Mouse (Mus musculus) cerebellum, adult 8-10 months (tissue): ENCODE data around the gene Galnt10.

Source experiments
- DNase-seq: peaks from one replicate; pipeline ENCODE4 v3.0.0; 2022

Gene Galnt10

DNA sequence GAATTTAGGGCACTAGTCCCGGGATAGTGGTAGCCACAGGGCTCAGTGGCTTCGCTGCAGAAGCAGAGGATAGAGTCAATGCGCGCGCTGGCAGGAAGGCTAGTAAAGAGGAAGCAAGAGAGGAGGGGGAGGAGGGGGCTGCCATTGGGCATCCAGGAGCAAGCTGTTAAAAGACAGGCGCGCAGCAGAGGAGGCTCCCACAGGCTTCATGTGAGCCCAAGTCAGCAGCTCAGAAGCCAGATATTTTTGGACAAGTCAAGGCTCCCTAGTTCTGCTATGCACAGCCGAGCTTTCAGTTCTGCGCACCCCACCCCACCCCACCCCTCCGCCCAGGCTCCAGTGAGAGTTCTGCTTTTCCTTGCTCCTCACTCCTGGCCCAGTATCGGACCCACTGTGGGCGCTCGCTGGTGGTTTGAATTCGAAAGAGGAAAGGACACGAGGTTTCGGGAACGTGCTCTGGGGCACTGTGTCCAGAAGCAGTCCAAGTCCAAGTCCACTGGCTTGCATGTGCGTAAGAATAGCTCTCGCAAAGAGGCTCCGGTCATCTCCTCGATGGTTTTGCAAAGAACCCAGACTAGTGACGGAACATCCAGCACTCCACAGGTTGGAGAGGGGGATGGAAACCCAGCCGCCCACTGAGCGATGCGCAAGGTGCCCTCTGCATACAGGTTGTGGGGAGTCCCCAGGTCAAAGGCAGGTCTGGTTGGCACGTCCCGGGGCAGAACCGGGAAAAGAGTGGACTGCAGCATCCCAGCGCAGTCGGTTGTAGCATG lies 811 bp upstream of the Galnt10 start:
- DNase-seq, result no peak

DNA sequence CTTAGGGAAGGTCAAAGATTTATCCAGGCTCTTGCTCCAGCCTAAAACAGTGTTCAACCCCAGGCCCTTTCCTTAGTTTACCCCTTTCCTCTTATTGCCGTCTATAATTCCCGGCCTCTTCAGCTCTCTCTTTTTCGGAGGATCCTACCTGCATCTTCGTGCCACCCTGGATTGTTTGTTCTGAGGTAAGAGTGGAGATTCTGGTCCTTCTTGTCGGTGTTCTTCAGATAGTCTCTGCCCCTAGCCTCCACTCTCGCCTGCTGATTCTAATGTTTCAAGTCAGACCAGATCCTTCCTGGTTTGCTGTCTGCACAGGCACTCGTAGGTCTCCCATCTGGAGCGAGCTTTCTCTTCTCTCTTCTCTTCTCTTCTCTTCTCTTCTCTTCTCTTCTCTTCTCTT lies 605 bp downstream of the Galnt10 start:
- DNase-seq, result no peak

GRCm38 (mm10) chr11:57646416-57646815 lies 1.2 kb downstream of the Galnt10 start:
- no peak for DNase-seq

GRCm38 (mm10) chr11:57646940-57647339 lies 1.7 kb downstream of the Galnt10 start:
- DNase-seq, result no peak

DNA sequence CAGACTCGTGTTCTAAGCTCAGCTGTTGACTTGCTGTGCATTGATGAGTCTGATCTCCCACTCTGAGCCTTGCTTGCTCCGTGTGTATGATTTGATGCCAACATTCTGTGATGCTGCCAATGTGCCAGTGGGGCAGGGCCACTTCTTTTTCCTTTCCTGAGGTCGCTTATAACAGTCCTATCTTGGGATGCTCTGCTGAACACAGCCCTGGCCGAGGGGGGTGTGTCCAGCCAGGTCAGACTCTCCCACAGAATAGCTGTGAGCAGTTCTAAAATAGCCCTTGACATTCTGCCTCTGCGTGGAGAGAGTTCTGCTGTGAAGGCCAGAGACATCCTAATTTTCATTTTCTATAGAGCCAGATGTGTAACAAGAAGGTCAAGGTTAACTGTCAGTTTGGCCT lies 2.2 kb downstream of the Galnt10 start:
- no peak for DNase-seq

DNA sequence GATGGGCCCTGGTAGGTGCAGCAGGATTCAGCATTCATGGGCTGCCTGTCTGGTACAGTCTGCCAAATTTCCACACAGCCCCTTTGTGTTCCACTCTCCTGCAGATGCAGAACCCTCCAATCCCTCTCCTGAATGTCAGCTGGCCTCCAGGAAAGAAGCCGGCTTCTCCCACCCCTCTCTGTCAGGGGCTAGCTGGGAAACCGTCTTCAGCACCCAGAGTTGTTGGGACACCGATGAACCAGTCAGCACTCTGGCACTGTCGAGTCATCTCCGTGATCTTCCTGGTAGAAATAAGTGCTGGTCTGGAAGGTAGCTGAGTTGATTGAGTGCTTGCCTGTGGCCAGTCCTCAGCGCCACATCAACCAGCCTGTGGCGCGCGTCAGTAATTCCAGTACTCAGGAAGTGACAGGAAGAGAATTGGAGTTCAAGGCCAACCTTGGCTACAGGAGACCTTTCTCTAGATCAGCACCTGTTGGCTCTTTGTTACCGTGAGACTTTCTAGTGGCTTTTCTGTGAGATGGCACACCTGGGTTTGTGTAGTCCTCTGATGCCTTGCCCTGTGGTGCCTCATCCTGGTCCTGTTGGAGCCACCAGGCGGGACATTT lies 3.1 kb downstream of the Galnt10 start:
- no peak for DNase-seq

DNA sequence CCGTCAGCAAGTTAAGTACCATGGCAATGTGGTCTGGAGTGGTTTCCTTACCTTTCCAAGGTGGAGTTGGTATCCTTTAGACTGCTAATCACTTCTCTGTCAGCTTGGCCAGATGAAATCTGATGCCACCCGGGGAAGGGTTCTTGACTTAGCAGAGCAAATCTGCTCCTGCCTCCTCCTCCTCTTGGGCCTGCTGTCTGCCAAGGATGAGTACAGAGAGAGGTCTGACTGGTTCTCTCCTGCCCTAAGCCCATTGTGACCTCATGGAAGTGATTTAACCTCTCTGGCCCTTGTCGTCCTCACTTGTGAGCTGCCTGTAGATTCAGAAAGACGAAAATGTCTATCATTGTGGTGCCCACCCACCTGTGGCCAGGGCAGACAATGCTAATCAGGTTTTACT lies 4.0 kb downstream of the Galnt10 start:
- DNase-seq, result no peak

DNA sequence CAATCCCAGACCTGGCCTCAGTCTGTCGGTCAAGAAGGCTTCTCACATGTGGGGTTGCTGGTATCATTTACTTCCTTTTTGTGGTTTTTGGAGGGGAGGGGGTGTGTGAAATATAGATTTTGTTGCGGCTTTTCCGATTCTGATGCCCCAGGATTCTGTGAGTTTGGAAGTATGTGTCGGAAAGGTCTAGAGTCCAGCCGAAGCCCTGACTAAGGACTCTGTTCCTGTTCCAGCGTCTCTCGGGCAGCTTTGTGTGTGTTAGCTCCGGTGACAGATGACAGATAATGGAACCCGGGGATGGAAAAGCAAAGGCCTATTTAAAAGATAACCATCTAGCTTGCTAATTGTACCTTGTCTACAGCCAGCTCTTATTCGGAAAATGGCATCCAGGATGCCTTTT lies 4.4 kb downstream of the Galnt10 start:
- no peak for DNase-seq

DNA sequence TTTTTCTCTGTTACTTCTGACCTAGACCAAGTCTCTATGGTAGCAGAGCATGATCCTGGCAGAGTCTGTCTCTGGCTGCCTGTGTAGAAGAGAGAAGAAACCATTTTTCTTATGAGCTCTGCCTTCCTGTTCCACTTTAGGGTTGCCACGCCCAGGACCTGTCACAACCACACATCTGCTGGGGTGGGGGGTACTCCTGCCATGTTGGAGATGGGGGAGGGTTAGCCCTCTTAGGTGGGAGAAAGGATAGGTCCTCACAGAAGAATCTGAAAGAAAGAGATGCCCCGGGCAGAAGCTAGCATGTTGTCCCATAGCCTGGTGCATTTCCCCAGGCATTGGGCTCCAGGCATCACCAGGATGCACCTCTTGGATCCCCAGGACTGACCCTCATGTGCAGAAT lies 5.6 kb downstream of the Galnt10 start:
- DNase-seq, result no peak

DNA sequence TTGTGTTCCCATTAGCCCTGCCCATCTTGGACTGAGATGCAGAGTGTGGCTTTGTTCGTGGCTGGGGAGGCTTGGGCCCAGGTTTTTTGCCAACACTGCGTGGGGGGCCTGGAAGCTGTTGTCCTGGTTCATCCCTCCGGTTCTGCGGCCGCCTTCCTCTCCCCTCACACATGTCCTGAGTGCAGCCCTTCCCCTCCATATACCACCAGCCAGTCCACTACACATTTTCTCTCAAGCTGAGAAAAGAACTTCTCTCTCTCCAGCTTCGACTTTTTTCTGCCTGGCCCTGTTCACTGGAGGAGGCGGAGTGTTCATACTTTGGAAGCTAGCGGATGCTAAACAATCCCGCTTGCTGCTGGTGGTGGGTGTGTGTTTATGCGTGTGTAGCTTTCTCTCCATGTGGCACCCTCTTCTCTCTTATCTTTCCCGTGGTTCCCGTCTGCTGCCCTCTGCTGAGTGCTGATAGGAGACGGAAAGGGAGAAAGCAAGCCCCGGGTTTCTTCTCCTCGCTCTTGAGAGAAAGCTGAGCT lies 6.1 kb downstream of the Galnt10 start:
- no peak for DNase-seq

DNA sequence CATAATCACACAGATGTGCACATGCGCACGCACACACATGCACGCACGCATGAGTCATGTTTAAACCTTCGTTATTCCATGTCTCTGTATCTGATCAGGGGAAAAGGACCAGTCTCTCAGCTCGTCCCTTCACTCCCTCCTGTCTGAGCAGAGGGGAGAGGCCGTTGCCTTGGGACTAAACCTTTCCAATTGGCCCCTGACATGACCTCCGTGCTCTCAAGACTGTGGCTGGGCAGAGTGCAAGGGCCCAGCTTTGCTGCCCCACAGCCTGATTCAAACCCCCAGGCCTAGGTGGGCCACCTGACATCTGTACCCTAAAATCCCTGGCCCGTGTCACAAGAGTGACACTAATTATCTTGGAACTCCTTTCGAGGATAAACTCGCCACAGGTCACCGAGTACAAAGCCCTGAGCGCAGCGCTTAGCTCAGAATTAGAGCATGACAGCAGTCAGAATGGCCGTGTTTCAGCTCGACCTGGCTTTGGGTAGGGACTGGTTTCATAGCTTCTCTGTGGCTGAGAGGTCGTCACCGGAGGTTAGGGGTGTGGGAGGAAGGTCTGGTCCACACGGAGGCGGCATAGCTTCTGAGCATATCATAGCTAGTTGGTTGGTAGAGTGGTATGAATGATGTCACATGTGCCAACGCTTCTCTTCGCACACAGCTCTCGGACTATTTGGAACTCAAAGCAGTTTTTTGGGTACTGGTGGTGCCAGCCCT lies 7.1 kb downstream of the Galnt10 start:
- DNase-seq, result no peak

- DNase-seq, result no peak
These were observed 7.8 kb downstream of the Galnt10 start for GRCm38 (mm10) chr11:57652923-57653660.

GRCm38 (mm10) chr11:57653796-57654195 lies 8.6 kb downstream of the Galnt10 start:
- no peak for DNase-seq

- no peak for DNase-seq
These were observed 9.1 kb downstream of the Galnt10 start for GRCm38 (mm10) chr11:57654386-57654785.

DNA sequence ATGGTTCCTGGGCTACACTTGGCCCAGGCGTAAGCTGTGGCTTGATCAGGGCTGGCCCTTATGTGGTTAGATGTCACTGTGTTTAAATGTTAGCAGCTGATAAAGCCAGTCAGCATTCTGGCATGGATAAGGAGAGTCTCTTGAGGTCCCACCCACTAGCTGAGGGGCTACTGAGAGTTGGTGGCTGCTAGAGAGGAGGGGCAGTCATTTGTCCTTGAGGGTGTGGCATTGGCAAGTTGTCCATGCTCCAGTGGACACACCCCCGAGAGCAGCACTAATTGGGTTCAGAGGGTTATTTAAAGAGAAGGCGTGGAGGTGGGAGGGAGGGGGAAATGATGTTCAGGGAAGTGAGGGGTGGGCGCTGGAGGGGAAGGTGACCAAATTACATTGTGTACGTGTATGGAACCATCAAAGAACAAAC lies 9.7 kb downstream of the Galnt10 start:
- no peak for DNase-seq

DNA sequence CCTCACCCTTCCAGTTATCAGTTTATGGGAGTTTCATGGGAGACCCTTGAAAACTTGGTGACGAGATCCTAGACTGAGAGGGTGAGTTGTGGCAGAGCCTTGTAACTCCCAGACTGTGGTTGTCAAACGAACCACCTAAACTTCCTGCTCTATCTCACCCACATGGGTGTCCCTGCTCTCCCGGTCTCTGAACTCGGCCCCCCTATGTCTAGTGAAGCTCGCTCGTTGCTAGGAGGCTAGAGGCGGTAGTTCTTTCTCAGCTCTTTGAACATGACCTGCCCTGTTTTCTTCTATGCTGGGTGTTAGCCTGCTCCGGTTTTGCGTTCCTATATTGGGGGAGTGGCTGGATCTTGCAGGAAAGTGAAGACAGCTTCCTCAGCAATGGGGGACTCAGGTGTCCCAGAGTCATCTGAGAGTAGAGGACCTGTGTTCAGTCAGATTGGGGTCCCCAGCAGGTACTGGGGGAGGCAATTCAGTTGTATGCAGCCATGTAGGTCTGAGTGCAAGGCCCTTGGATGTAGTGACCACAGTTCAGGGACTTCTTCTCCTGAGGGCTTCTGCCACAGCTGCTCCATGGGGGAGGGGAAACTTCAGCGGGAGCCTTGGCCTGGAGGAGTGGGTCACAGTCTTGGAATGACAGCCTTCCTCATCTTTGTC lies 10.6 kb downstream of the Galnt10 start:
- DNase-seq, result no peak

DNA sequence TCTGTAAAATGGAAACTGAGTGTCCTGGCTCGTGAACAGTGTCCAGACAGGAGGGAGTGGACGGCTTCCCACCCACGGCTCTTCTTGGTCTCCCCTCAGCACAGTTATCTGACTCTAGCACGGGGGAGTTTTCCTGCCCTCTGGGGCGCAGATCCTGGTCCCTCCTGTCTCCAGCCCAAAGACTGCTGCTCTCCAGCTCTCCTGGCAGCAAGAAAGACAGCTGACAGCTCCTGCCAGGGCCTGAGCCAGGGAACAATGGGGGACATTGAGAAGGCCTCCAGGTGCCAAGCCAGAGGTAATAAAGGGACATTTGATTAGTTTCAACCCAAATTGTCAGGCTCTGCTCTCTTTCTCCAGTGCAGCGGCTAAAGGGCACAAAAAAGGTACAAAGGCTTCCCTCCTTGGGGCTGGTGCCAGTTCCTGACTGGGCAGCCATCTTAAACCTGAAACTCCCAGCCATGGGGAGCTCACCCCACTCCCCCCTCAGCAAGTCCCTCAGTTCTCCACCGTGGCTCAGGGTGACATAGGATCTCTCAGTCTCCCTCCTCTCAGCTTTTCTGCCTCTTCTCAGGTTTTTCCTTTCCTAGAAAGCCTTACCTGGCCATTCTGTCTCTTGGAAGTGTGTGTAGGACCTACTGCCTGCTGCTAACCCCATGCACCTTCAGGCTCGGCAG lies 11.5 kb downstream of the Galnt10 start:
- DNase-seq, result no peak

DNA sequence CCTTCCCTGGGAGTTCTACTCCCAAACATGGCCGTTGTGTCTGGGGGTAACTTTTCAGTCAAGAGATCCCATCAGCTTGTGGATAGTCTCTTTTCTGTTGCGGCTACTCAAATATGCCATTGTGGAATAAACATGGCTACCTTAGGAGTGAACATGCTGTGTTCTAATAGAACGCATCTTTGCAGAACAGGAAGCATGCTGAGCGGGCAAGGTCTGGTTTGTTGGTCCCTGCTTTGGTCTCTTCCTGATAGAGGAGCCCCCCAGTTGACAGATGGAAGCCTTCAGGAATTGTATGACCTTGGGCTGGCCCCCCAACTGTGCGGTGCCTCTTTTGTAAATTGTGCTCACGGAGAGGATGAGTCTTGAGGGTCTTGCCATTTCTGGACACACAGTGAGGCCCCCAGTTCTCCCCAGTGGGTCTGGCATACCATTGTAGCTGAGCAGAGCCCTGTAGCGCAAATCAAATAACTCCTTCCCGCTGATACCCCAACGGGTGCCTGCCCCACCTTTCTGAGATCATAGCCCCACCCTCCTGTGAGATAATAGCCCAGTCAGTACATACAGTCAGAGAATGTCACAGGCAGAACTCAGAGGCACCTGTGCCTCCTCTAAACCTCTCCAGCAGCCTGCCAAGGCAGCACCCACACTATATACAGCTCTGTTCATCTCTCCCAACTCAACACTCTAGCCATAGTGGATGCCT lies 12.3 kb downstream of the Galnt10 start:
- DNase-seq, result no peak

GRCm38 (mm10) chr11:57658214-57658613 lies 13.0 kb downstream of the Galnt10 start:
- DNase-seq, result no peak

DNA sequence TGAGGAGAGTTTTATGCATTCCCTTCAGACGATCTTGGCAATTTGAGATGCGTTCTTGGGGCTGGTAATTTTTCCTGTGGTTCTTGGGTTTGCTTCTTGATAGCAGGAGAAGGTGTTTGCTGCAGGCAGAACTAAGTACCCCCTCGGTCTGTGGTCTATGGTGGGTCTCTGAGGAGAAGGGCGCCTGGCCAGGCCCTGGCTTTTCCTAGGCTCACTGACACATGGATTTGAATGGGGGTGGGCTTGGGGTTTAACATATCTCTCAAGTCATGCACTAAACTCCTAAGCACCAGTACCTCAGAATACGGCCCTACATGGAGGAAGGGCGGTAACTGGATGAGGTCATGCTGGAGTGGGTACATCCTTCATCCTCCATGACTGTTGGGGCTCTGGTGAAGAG lies 13.5 kb downstream of the Galnt10 start:
- no peak for DNase-seq

- DNase-seq, result no peak
These were observed 14.9 kb downstream of the Galnt10 start for GRCm38 (mm10) chr11:57660156-57660555.
